Mouse (Mus musculus): Measurements from ENCODE around the gene Uchl3. TPM values are rescaled to one million over a fixed set of nuclear protein-coding genes. Genes with fewer than 3 reads are reported as not detected.
A peak's percentile ranks its signal among the peaks of the same experiment; 100 is the strongest.

The Uchl3 gene
- 108 and 119 TPM in 2 replicates for polyA plus RNA-seq (2016; fragmentation: Nextera tagmentation; extraction: Ambion mirVana)

- ATAC-seq = peak; percentile 90
- H3K27ac ChIP-seq = peak within 1 kb of the TSS; percentile 73; the same call in 1 of the 2 replicates
- WGBS (ENCODE audit: insufficient replicate concordance) = under 1% methylated on average over 73 of the region's 81 CpGs
- H3K4me1 ChIP-seq = peaks cover 22% of the 10 kb centered on the region
- peak within 1 kb of the TSS; percentile 98 for H3K4me2 ChIP-seq
- H3K4me3 ChIP-seq = peak within 1 kb of the TSS; percentile 93
- no peaks in the 10 kb centered on the region for H3K36me3 ChIP-seq
- no peaks in the 10 kb centered on the region for H3K27me3 ChIP-seq (replicated peaks)
- peak within 1 kb of the TSS; percentile 83 for H3K9ac ChIP-seq
- H3K9me3 ChIP-seq (replicated peaks) = no peaks in the 10 kb centered on the region
Observed at GRCm38 (mm10) chr14:101653581-101654525, at the start of gene Uchl3. Uchl3 (plus strand) TSS chr14:101653967.

- H3K9ac ChIP-seq = no peak overlapping the region
- no peak overlapping the region for H3K4me2 ChIP-seq
- peaks cover 20% of the 10 kb centered on the region for H3K27me3 ChIP-seq (replicated peaks)
- no peak for ATAC-seq
- 46% methylated on average over 2 of the region's 2 CpGs for WGBS (ENCODE audit: insufficient replicate concordance)
- no peaks in the 10 kb centered on the region for H3K9me3 ChIP-seq (replicated peaks)
- no peaks in the 10 kb centered on the region for H3K36me3 ChIP-seq
- H3K4me1 ChIP-seq = 0 out of 2 replicates have a peak, but pooled peaks cover 8% of the 10 kb centered on the region
- H3K27ac ChIP-seq = no peak overlapping the region
- H3K4me3 ChIP-seq = no peak overlapping the region
Observed at GRCm38 (mm10) chr14:101605843-101606242, 47.9 kb upstream of the Uchl3 start.

- WGBS (ENCODE audit: insufficient replicate concordance) = 1% methylated on average over 62 of the region's 62 CpGs
Observed at GRCm38 (mm10) chr14:101607631-101608518, 45.9 kb upstream of the Uchl3 start.

GRCm38 (mm10) chr14:101608519-101609368, 45.0 kb upstream of the Uchl3 start, which contains the start of gene Tbc1d4:
Tbc1d4 (minus strand) TSS chr14:101609191.
- H3K4me2 ChIP-seq = peak within 1 kb of the TSS; percentile 86
- H3K27ac ChIP-seq = no peak within 1 kb of the TSS
- WGBS (ENCODE audit: insufficient replicate concordance) = under 1% methylated on average over 62 of the region's 62 CpGs
- H3K9ac ChIP-seq = peak within 1 kb of the TSS; percentile 58
- peak within 1 kb of the TSS; percentile 64 for H3K4me3 ChIP-seq
- no peaks in the 10 kb centered on the region for H3K36me3 ChIP-seq
- H3K9me3 ChIP-seq (replicated peaks) = no peaks in the 10 kb centered on the region
- H3K4me1 ChIP-seq = 0 out of 2 replicates have a peak, but pooled peaks cover 8% of the 10 kb centered on the region
- peak; percentile 79 for ATAC-seq
- H3K27me3 ChIP-seq (replicated peaks) = peaks cover 20% of the 10 kb centered on the region

More at GRCm38 (mm10) chr14:101607631-101608518, 45.9 kb upstream of the Uchl3 start:
- H3K4me2 ChIP-seq = peak overlapping the region; percentile 86
- peak; percentile 35; the same call in 1 of the 2 replicates for ATAC-seq
- H3K36me3 ChIP-seq = no peaks in the 10 kb centered on the region
- peak overlapping the region; percentile 58 for H3K9ac ChIP-seq
- H3K9me3 ChIP-seq (replicated peaks) = no peaks in the 10 kb centered on the region
- H3K27me3 ChIP-seq (replicated peaks) = peaks cover 20% of the 10 kb centered on the region
- H3K4me1 ChIP-seq = 0 out of 2 replicates have a peak, but pooled peaks cover 8% of the 10 kb centered on the region
- H3K27ac ChIP-seq = no peak overlapping the region
- peak overlapping the region; percentile 64 for H3K4me3 ChIP-seq

GRCm38 (mm10) chr14:101610701-101611100, 43.1 kb upstream of the Uchl3 start:
- WGBS (ENCODE audit: insufficient replicate concordance) = 57% methylated on average over 10 of the region's 10 CpGs
- Histone ChIP-seq H3K9me3 (replicated peaks) (no peaks in the 10 kb centered on the region), H3K4me2 (no peak overlapping the region), H3K27ac (no peak overlapping the region), H3K4me1 (0 out of 2 replicates have a peak, but pooled peaks cover 8% of the 10 kb centered on the region), H3K36me3 (no peaks in the 10 kb centered on the region), H3K4me3 (no peak overlapping the region), H3K27me3 (replicated peaks) (peaks cover 20% of the 10 kb centered on the region), H3K9ac (no peak overlapping the region)
- ATAC-seq = no peak

GRCm38 (mm10) chr14:101613206-101613605, 40.6 kb upstream of the Uchl3 start:
- Histone ChIP-seq H3K9ac (no peak overlapping the region), H3K36me3 (no peaks in the 10 kb centered on the region), H3K9me3 (replicated peaks) (no peaks in the 10 kb centered on the region), H3K27ac (no peak overlapping the region), H3K4me2 (no peak overlapping the region), H3K27me3 (replicated peaks) (peaks cover 10% of the 10 kb centered on the region), H3K4me3 (no peak overlapping the region), H3K4me1 (0 out of 2 replicates have a peak, but pooled peaks cover under 1% of the 10 kb centered on the region)
- ATAC-seq = no peak
- 54% methylated on average over 1 of the region's 1 CpGs for WGBS (ENCODE audit: insufficient replicate concordance)

GRCm38 (mm10) chr14:101616178-101616577, 37.6 kb upstream of the Uchl3 start:
- H3K4me1 ChIP-seq = no peaks in the 10 kb centered on the region
- 29% methylated on average over 9 of the region's 9 CpGs for WGBS (ENCODE audit: insufficient replicate concordance)
- no peaks in the 10 kb centered on the region for H3K9me3 ChIP-seq (replicated peaks)
- H3K4me2 ChIP-seq = no peak overlapping the region
- no peak overlapping the region for H3K4me3 ChIP-seq
- H3K27me3 ChIP-seq (replicated peaks) = no peaks in the 10 kb centered on the region
- ATAC-seq = no peak
- no peaks in the 10 kb centered on the region for H3K36me3 ChIP-seq
- no peak overlapping the region for H3K9ac ChIP-seq
- no peak overlapping the region for H3K27ac ChIP-seq

GRCm38 (mm10) chr14:101617680-101618079, 36.1 kb upstream of the Uchl3 start:
- no peak for ATAC-seq
- H3K9me3 ChIP-seq (replicated peaks) = no peaks in the 10 kb centered on the region
- no peaks in the 10 kb centered on the region for H3K36me3 ChIP-seq
- H3K27ac ChIP-seq = no peak overlapping the region
- no peak overlapping the region for H3K4me2 ChIP-seq
- H3K4me1 ChIP-seq = no peaks in the 10 kb centered on the region
- 66% methylated on average over 5 of the region's 5 CpGs for WGBS (ENCODE audit: insufficient replicate concordance)
- H3K4me3 ChIP-seq = no peak overlapping the region
- no peak overlapping the region for H3K9ac ChIP-seq
- H3K27me3 ChIP-seq (replicated peaks) = no peaks in the 10 kb centered on the region

GRCm38 (mm10) chr14:101630548-101630947, 23.2 kb upstream of the Uchl3 start:
- no peaks in the 10 kb centered on the region for H3K4me1 ChIP-seq
- H3K9ac ChIP-seq = no peak overlapping the region
- no peaks in the 10 kb centered on the region for H3K27me3 ChIP-seq (replicated peaks)
- ATAC-seq = no peak
- H3K36me3 ChIP-seq = peaks cover 34% of the 10 kb centered on the region
- no peaks in the 10 kb centered on the region for H3K9me3 ChIP-seq (replicated peaks)
- H3K27ac ChIP-seq = no peak overlapping the region
- H3K4me3 ChIP-seq = no peak overlapping the region
- H3K4me2 ChIP-seq = no peak overlapping the region
- 51% methylated on average over 2 of the region's 2 CpGs for WGBS (ENCODE audit: insufficient replicate concordance)

- ATAC-seq = no peak
- Histone ChIP-seq H3K27ac (no peak overlapping the region), H3K4me3 (no peak overlapping the region), H3K36me3 (peaks cover 36% of the 10 kb centered on the region), H3K4me2 (no peak overlapping the region), H3K4me1 (peaks cover 12% of the 10 kb centered on the region), H3K9ac (no peak overlapping the region), H3K27me3 (replicated peaks) (no peaks in the 10 kb centered on the region), H3K9me3 (replicated peaks) (no peaks in the 10 kb centered on the region)
- WGBS (ENCODE audit: insufficient replicate concordance) = 83% methylated on average over 1 of the region's 1 CpGs
Observed at GRCm38 (mm10) chr14:101635765-101636164, 18.0 kb upstream of the Uchl3 start.

GRCm38 (mm10) chr14:101637381-101637780, 16.4 kb upstream of the Uchl3 start:
- H3K4me2 ChIP-seq = no peak overlapping the region
- H3K4me3 ChIP-seq = no peak overlapping the region
- no peak overlapping the region for H3K9ac ChIP-seq
- H3K27me3 ChIP-seq (replicated peaks) = no peaks in the 10 kb centered on the region
- no peak for ATAC-seq
- no peak overlapping the region for H3K27ac ChIP-seq
- peaks cover 12% of the 10 kb centered on the region for H3K4me1 ChIP-seq
- H3K9me3 ChIP-seq (replicated peaks) = no peaks in the 10 kb centered on the region
- H3K36me3 ChIP-seq = peaks cover 29% of the 10 kb centered on the region
- 83% methylated on average over 6 of the region's 6 CpGs for WGBS (ENCODE audit: insufficient replicate concordance)

Measured in liver, embryonic 12.5 days (tissue).